Mouse (Mus musculus) CH12.LX (cell line): ENCODE measurements at regions not wholly inside any gene's neighbourhood (a gene's known extent, or its start where the extent isn't known, plus 50 kb on each side); places are given as distances from the start of the nearest gene placed in this dataset.

Experiments used
- CTCF ChIP-seq, 2 experiments: IDR thresholded peaks in 1 of 2; conservative IDR thresholded peaks in 1 of 2; 2 replicates each; pipeline ENCODE4 v1.5.1; 2011 to 2012; ENCODE audit warnings: low read depth in 2 of 2, low read length in 2 of 2, improper control_type of control experiment in 1 of 2, inconsistent platforms in 1 of 2, mild to moderate bottlenecking in 1 of 2, moderate library complexity in 1 of 2
- MEF2A ChIP-seq: IDR thresholded peaks from 2 replicates; pipeline ENCODE4 v1.6.1; 2014; ENCODE audit warnings: low read depth, mild to moderate bottlenecking, inconsistent platforms, low read length, improper control_type of control experiment, borderline replicate concordance
- MYC ChIP-seq: IDR thresholded peaks from 2 replicates; pipeline ENCODE4 v1.6.1; 2011; ENCODE audit warnings: low read depth, mild to moderate bottlenecking, improper control_type of control experiment, low read length
- POLR2A ChIP-seq: IDR thresholded peaks from 2 replicates; pipeline ENCODE4 v1.6.1; 2011; ENCODE audit warnings: low read depth, mild to moderate bottlenecking, improper control_type of control experiment, low read length
- RAD21 ChIP-seq: IDR thresholded peaks from 2 replicates; pipeline ENCODE4 v1.6.1; 2011; ENCODE audit warnings: low read depth, mild to moderate bottlenecking, low read length, improper control_type of control experiment, moderate library complexity
- RCOR1 ChIP-seq: conservative IDR thresholded peaks from 2 replicates; pipeline ENCODE4 v1.6.1; 2012; ENCODE audit warnings: low read depth, mild to moderate bottlenecking, inconsistent platforms, low read length, improper control_type of control experiment
- TBP ChIP-seq: conservative IDR thresholded peaks from 2 replicates; pipeline ENCODE4 v1.6.1; 2011; ENCODE audit warnings: low read depth, low read length, improper control_type of control experiment
- TCF12 ChIP-seq: IDR thresholded peaks from 2 replicates; pipeline ENCODE4 v1.6.1; 2014; ENCODE audit warnings: low read depth, mild to moderate bottlenecking, inconsistent platforms, low read length, improper control_type of control experiment

DNA sequence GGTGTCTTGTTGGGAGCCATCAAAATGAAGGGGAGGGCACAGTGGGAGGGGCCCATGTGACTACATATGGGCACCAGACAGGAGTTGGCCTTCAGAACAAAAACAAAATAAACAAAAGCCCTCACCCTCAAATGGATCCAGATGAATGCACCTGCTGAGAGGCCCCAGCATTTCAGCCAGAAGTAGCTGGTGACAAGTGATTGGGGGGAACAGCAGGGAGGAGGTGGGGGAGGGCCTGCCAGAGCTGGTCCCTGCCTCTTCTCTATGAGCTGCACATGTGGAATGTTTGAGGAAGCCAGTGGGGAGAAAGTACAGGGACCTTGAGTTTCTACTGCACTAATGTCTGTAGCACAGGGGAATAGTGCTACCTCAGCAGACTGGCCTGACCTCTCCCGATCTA lies 139.5 kb downstream of the Efnb2 start:
- TF ChIP-seq RCOR1, result no peak
- TF ChIP-seq POLR2A, result no peak
- TF ChIP-seq CTCF (conservative IDR thresholded peaks at IDR 0.05 in 1 of 2, IDR thresholded peaks at IDR 0.05 in 1 of 2; ENCODE audit: low read depth in 2 of 2, low read length in 2 of 2), result no peak
- TF ChIP-seq TBP, result no peak
- no peak for TF ChIP-seq MYC
- TF ChIP-seq MEF2A, result no peak
- no peak for TF ChIP-seq TCF12
- TF ChIP-seq RAD21, result no peak
